Mouse (Mus musculus): Measurements from ENCODE around the gene Zfp655. TPM values are rescaled to one million over a fixed set of nuclear protein-coding genes. Genes with fewer than 3 reads are reported as not detected.
"Not testable (repeated sequence)": the region's sequence is repeated elsewhere in the genome, so short reads cannot be mapped to it uniquely, and the experiment has no call there.

Gene Zfp655
- total RNA-seq, 4 experiments from 2014 or later = 10.1 to 15.3 (median 10.5) TPM

DNA sequence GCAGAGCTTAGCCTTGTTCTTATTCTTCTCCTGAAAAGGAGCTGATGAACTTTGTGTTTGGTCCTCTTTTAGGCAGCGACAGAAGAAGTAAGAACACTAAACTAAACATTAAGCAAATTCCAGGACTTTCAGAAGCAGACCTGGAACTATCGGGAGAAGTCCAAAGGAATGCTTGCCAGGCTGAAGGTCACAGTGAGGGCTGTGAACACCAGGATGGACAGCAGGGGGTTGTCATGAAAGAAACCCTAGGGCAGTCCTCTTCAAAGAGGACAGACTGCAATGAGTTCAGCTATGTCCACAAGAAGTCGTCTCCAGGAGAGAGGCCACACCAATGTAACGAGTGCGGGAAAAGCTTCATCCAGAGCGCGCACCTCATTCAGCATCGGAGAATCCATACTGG, 11.5 kb upstream of the Zfp655 start:
- no peak for DNase-seq (ENCODE audit: low spot score in 2 of 2)

DNA sequence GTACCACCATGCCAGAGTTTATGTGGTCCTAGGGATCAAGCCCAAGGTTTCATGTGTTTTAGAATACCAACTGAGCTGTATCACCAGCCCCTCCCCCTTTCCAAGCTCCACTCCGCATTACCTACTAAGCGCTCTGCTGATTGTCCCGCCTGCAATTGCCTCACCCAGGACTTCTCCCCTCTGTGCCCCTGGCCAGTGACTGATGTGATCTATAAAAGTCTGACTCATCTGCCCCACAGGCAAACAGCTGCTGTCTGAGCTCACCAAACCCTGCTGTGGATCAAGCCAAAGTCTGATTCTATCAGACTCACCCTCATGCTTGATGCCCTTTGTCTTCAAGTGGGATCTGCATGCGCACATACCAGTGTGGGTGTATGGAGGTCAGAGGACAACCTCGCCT, 8.7 kb upstream of the Zfp655 start:
- no peak for DNase-seq (ENCODE audit: low spot score in 2 of 2)

DNA sequence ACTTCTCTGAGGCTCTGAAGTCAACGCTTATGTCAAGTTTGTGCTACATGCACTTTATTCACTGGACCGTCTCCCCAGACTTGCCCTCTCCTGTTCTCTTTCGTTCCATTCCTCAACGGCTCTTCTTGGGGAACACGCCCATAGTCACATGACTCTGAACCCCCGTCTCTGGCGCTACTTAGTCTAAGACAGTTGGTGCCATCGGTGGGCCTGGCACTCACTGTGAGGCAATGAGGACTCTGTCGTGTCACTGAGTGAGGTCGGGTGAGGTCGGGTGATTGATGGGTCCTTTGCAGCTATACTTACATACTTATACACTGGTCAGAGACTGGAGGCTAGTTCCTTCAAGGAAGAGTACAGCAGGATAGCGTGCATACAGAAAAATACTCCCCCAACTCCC, 8.1 kb upstream of the Zfp655 start:
- no peak for DNase-seq (ENCODE audit: low spot score in 2 of 2)

DNA sequence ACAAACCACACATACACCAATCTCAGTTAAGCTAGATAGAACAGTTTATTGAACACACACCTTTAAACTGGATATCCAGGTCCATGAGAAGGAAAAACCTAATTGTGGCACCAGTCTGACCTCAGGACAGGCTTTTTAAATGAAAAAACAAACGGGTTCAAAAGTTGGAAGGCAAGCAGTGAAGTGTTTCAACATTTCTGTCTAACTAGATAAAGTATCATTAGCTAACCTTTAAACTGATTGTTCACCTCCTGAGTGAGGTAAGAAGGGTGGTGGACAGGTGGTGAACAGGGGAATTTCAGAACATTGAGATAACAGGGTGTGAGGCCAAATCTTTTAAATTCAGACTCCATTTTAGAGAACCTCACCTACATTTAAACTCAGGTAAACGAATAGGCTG, 5.1 kb upstream of the Zfp655 start:
- no peak for DNase-seq (ENCODE audit: low spot score in 2 of 2)

DNA sequence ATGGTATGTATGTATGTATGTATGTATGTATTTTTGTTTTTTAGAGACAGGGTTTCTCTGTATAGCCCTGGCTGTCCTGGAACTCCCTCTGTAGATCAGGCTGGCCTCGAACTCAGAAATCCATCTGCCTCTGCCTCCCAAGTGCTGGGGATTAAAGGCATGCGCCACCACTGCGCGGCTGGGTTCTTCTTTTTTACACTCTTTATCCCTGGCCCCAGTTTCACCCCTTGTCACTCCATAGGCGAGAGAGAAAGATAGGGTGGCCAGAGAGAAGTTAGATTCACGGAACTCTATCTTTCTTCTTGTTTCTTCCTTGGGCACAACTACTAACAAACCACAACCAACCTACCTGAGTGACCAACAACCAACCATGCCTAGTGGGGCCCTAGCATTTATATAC, 2.2 kb upstream of the Zfp655 start:
- not testable (repeated sequence) for DNase-seq (ENCODE audit: low spot score in 2 of 2)

DNA sequence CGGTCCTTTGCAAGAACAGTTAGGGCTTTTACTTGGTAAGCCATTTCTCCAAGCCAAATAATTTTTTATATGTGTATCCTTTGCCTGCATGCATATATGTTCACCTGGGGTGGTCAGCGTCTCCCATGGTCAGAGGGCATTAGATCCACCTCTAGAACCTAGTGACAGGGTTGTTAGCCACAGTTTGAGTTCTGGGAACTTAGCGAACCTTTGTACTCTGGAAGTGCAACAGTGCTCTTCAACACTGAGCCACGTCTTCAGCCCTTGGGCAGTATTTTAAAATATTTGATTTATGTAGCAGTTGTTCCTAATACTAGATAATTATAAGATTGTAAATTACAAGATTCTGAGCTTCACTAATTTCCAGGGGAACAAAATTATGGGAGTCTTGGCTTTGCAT, 874 bp upstream of the Zfp655 start:
- no peak for DNase-seq (ENCODE audit: low spot score in 2 of 2)

DNA sequence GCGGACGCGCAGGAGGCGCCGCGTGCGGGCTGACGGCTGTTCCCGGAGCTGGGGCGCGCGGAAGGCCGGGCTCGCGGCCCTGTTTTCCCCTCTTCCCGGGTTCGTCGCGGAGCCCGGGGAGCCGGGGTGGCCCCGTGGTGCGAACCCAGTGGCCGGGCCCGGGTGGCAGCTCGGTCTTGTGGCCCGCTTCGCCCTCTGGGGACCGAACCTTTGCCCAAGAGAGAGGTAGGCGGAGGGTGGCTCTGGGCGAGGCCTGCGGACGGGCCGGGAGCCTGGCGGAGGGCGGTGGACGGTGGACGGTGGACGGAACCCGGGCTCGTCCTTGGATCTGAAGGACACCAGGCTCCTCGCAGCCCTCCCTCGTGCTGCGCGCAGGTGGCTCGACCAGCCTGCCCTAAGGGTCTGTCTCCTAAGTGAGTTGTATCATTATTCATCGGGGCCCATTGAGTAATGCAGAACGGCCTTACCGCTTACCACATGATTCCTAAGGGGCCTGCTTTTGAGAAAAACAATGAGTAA, 437 bp downstream of the Zfp655 start:
- DNase-seq (ENCODE audit: low spot score in 2 of 2) = no peak

DNA sequence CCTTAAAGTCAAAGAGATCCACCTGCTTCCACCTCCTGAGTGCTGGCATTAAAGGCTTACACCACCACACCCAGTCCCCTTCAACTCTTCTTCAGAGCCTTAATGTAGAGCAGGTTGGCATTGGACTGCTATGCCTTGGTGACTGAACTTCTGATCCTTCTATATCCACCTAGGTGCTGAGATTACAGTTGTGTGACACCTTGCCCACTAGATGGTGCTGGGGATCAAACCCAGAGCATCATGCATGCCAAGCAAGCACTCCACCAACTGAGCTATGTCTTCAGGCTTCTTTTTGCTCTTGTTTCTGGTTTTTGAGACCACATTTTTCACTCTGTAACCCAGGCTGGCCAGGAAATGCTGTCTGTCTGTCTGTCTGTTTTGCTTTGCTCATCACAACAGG, 3.1 kb downstream of the Zfp655 start:
- no peak for DNase-seq (ENCODE audit: low spot score in 2 of 2)

DNA sequence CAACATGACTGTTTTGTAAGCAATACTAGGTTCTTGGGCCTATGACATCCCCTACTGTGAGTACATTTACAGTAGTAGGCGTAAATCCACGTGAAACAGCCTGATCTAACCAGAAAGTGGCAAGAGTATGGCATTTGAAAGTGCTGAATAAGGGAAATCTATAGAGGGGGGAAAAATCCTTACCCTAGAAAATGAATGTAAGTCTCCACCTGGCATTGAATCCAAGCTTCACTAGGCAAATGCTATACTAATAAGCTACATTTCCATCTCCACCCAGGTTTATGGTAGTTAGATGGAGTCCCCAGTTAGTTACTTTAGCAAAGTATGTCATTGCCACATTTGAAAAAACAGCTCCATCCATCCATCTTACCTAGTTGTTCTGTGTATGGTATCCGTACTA, 18.0 kb downstream of the Zfp655 start:
- DNase-seq (ENCODE audit: low spot score in 2 of 2) = no peak

DNA sequence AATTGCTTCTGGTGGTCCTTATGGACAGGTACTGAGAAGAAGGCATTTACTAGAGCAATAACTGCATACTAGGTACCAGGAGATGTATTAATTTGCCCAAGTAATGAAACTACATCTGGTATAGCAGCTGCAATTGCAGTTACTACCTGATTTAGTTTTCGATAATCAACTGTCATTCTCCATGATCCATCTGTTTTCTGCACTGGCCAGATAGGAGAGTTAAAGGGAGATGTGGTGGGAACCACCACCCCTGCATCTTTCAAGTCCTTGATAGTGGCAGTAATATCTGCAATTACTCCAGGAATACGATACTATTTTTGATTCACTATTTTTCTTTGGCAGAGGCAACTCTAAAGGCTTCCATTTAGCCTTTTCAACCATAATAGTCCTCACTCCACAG, 42.1 kb downstream of the Zfp655 start:
- DNase-seq (ENCODE audit: low spot score in 2 of 2) = not testable (repeated sequence)

DNA sequence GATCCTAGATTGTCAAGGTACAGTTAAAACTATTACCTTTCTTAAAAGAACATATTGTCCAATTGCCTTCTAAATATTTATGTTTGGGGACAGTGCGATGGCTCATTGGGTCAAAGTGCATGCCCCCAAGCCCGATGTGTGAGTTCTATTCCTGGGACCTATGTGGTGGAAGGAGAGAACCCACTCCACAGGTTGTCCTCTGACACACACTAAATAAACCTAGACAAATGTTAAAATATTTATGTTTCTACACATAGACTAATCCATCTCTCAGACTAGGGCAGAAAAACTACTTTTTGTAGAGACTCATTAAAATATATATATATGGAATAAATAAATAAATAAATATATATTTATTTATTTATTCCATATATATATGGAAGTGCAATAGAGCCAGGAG, 48.4 kb downstream of the Zfp655 start:
- DNase-seq (ENCODE audit: low spot score in 2 of 2) = no peak

DNA sequence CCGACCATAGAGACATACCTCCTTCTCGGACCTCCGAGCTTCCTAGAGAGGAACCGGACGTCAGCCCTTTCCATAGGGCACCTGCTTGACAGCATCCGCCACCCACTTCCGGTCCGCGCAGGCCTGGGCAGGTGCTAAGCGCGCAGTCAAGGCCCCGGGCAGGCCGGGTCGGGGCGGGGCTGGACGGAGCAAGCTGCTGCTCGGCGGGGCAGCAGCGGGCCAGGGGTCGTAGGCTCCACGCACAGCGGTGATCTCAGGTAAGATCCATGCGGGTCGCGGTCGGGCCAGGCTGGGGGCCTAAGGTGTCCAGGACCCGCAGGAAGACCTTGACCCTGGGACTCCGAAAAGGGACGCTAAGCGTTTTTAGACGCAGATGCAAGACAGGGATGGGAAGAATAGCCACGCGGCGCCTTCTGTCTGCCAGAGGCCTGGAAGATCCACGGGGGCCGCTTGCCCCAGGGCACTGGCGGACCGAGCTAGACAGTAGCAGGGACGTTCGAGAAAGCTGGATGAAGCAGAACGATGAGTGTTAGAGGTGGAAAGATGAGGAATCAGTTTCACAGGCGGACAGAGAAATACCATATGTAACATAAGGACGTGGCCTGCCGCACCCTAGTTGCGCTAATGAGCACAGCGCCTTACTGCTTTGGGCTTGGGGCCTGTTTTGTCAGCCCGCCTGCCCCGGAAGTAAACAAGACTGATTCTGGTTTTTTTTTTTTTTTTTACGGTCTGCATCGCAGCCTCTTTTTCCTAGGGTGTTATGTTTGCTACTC, 49.0 kb downstream of the Zfp655 start, which contains the start of gene Zscan25:
Gene Zscan25, plus strand, starts transcription at position 130 of the 773 bp plus-strand sequence.
- peak; percentile 82 to 89 for DNase-seq (ENCODE audit: low spot score in 2 of 2)

DNA sequence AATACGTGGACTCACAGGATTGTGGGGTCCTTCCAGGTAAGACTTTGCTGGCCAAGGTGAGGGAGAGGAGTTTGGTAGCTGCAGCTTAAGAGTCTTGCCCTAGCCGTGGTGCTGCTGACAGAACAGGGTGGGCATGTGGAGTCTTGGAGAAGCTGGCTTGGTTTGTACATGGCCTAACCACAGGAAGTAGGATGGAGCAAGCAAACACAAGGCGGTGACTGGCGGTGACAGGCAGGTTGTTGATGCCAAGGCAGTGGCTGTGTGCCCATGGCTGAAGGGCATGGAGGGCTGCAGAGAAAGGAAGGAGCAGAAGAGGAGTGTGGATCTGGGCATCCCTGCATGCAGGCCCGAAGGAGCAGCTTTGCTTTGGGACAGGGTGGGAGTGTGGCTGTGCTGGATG, 56.9 kb downstream of the Zfp655 start:
- no peak for DNase-seq (ENCODE audit: low spot score in 2 of 2)

DNA sequence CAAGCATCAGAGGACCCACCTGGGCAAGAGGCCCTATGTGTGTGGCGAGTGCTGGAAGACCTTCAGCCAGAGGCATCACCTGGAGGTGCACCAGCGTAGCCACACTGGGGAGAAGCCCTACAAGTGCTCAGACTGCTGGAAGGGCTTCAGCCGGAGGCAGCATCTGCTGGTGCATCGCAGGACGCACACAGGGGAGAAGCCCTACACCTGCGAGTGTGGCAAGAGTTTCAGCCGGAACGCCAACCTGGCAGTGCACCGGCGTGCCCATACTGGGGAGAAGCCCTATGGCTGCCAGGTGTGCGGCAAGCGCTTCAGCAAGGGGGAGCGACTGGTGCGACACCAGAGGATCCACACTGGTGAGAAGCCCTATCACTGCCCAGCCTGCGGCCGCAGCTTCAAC, 59.2 kb downstream of the Zfp655 start:
- no peak for DNase-seq (ENCODE audit: low spot score in 2 of 2)

DNA sequence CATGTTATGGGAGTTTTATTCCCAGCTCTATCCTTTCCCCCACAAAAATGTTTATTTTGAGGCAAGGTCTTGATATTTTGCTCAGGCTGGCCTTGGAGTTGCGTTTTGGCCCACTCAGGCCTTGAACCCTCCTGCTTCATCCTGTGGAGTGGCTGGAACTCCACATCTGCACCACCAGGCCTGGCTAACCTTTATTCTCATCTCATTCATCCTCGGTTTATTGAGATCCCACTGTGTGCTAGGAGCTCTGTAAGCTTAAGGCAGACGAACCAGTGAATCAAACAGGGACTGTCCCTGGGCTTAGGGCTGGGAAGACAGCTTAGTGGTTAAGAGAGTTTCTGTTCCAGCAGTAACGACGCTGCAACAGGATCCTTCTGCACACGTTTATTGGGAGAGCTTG, 60.9 kb downstream of the Zfp655 start:
- no peak for DNase-seq (ENCODE audit: low spot score in 2 of 2)

Other genes starting within 250 kb of the Zfp655 start
- not detected for gene Gm4871, start 199.0 kb upstream of the Zfp655 start, total RNA-seq (2022)
- not detected for gene 1700018F24Rik, start 188.7 kb upstream of the Zfp655 start, total RNA-seq (2022)
- gene Arpc1a, start 147.9 kb upstream of the Zfp655 start, total RNA-seq (2022) = 10 to 100 TPM; 23.0 to 27.7 (median 26.2) TPM
- gene Kpna7, start 147.7 kb upstream of the Zfp655 start, total RNA-seq (2022) = not detected
- 10 to 100 TPM; 17.1 to 25.0 (median 18.7) TPM for gene Arpc1b, start 117.5 kb upstream of the Zfp655 start, total RNA-seq (2022)
- gene Pdap1, start 91.5 kb upstream of the Zfp655 start, total RNA-seq (2022) = 10 to 100 TPM; 39.8 to 50.9 (median 45.1) TPM
- 10 to 100 TPM; 46.9 to 59.4 (median 52.6) TPM for gene Bud31, start 91.4 kb upstream of the Zfp655 start, total RNA-seq (2022)
- gene Ptcd1, start 64.6 kb upstream of the Zfp655 start, total RNA-seq (2022) = 10 to 100 TPM; 10.7 to 12.3 (median 11.0) TPM
- 10 to 100 TPM in 2 of 4 experiments, 1 to 10 TPM in 2; 7.7 to 10.3 (median 9.5) TPM for gene Cpsf4, start 64.5 kb upstream of the Zfp655 start, total RNA-seq (2022)
- gene Atp5j2, start 39.7 kb upstream of the Zfp655 start, total RNA-seq (2022) = 100 to 1,000 TPM; 621 to 954 (median 825) TPM
- 10 to 100 TPM; 11.6 to 12.3 (median 11.7) TPM for gene Zkscan14, start 29.8 kb upstream of the Zfp655 start, total RNA-seq (2022)
- 10 to 100 TPM in 1 of 4 experiments, 1 to 10 TPM in 3; 7.7 to 10.3 (median 7.9) TPM for gene Zkscan5, start 27.2 kb upstream of the Zfp655 start, total RNA-seq (2022)
- 1 to 10 TPM; 8.4 to 9.8 (median 8.9) TPM for gene Zscan25, start 48.8 kb downstream of the Zfp655 start, total RNA-seq (2022)
- gene Cyp3a57, start 113.6 kb downstream of the Zfp655 start, total RNA-seq (2022) = not detected
- not detected for gene Cyp3a16, start 238.0 kb downstream of the Zfp655 start, total RNA-seq (2022)

Data from gastrocnemius, adult 8-10 months (tissue).